Mouse (Mus musculus) heart, embryonic 16.5 days (tissue): ENCODE results near the gene Slc22a2. TPM values are rescaled to one million over a fixed set of nuclear protein-coding genes. Genes with fewer than 3 reads are reported as not detected.
"Not testable (repeated sequence)": the region's sequence is repeated elsewhere in the genome, so short reads cannot be mapped to it uniquely, and the experiment has no call there.

Experiments used
- ATAC-seq: fragments of 200-750 bp; cut with Nextera tagmentation; replicated peaks from 2 replicates; pipeline ENCODE4 v1.8.0; 2017; ENCODE audit warnings: moderate number of reproducible peaks; ENCODE audit not compliant: insufficient read depth, low FRiP score; ENCODE audit errors: extremely low read depth
- H3K27ac ChIP-seq: fragments of 300-500 bp; sonication (generic); 2 replicates; pipeline ENCODE4 v1.5.1; 2014; ENCODE audit warnings: mild to moderate bottlenecking, low read length, control low read depth, moderate library complexity
- H3K27me3 ChIP-seq: fragments of 300-500 bp; sonication (generic); 2 replicates; pipeline ENCODE4 v1.6.1; 2014; ENCODE audit warnings: low read length, mixed read lengths; ENCODE audit not compliant: control insufficient read depth, insufficient read depth
- H3K36me3 ChIP-seq: fragments of 300-500 bp; sonication (generic); 2 replicates; pipeline ENCODE4 v1.6.1; 2014; ENCODE audit not compliant: control insufficient read depth, insufficient read depth
- H3K4me1 ChIP-seq: fragments of 300-500 bp; sonication (generic); 2 replicates; pipeline ENCODE4 v1.6.1; 2014; ENCODE audit warnings: low read length, mixed read lengths; ENCODE audit not compliant: control insufficient read depth, insufficient read depth
- H3K4me2 ChIP-seq: fragments of 300-500 bp; sonication (generic); 2 replicates; pipeline ENCODE4 v1.6.1; 2014; ENCODE audit warnings: low read depth, mild to moderate bottlenecking, control low read depth, low read length
- H3K4me3 ChIP-seq: fragments of 300-500 bp; sonication (generic); 2 replicates; pipeline ENCODE4 v1.5.1; 2014; ENCODE audit warnings: mild to moderate bottlenecking, control low read depth, low read length
- H3K9ac ChIP-seq: fragments of 300-500 bp; sonication (generic); 2 replicates; pipeline ENCODE4 v1.6.1; 2014; ENCODE audit warnings: low read length, control low read depth
- H3K9me3 ChIP-seq: fragments of 300-500 bp; sonication (generic); replicated peaks from 2 replicates; pipeline ENCODE4 v1.6.1; 2016; ENCODE audit warnings: low read length; ENCODE audit not compliant: control insufficient read depth
- WGBS: fragments of 180-500 bp; shearing (Covaris S2); extraction: QIAGEN DNeasy Blood & Tissue Kit; methylation state at CpG from one replicate; pipeline ENCODE4 v1.1.7; 2014; 5-methylcytosine and 5-hydroxymethylcytosine counted together
- polyA plus RNA-seq: library from polyadenylated mRNA; unstranded; fragments of >200 nt; fragmentation: Nextera tagmentation; extraction: Ambion mirVana; gene quantifications from 2 replicates; pipeline ENCODE4 v1.2.1, GENCODE M21; 2015

Slc22a2 gene
- polyA plus RNA-seq = not detected in 2 replicates

GRCm38 (mm10) chr17:12583991-12584390, at the start of gene Slc22a2:
TSS of gene Slc22a2 (plus strand) at chr17:12584132.
- Histone ChIP-seq H3K36me3 (no peaks in the 10 kb centered on the region), H3K4me1 (peaks cover 3% of the 10 kb centered on the region; the same call in 1 of the 2 replicates), H3K9ac (no peak within 1 kb of the TSS), H3K4me3 (no peak within 1 kb of the TSS), H3K27me3 (peaks cover 3% of the 10 kb centered on the region), H3K4me2 (no peak within 1 kb of the TSS), H3K9me3 (no peaks in the 10 kb centered on the region), H3K27ac (no peak within 1 kb of the TSS)
- WGBS = 66% methylated on average over 10 of the region's 10 CpGs
- ATAC-seq = no peak

- no peaks in the 10 kb centered on the region for H3K9me3 ChIP-seq
- WGBS = 54% methylated on average over 13 of the region's 13 CpGs
- no peak overlapping the region for H3K4me2 ChIP-seq
- no peaks in the 10 kb centered on the region for H3K27me3 ChIP-seq
- ATAC-seq = no peak
- H3K36me3 ChIP-seq = no peaks in the 10 kb centered on the region
- no peak overlapping the region for H3K9ac ChIP-seq
- no peak overlapping the region for H3K27ac ChIP-seq
- peaks cover 7% of the 10 kb centered on the region for H3K4me1 ChIP-seq
- H3K4me3 ChIP-seq = no peak overlapping the region
These were observed 49.4 kb upstream of the Slc22a2 start for GRCm38 (mm10) chr17:12534353-12535145.

GRCm38 (mm10) chr17:12562215-12562614, 21.7 kb upstream of the Slc22a2 start:
- Histone ChIP-seq H3K9ac (no peak overlapping the region), H3K36me3 (no peaks in the 10 kb centered on the region), H3K4me3 (no peak overlapping the region), H3K27ac (no peak overlapping the region), H3K27me3 (no peaks in the 10 kb centered on the region), H3K9me3 (0 out of 2 replicates have a peak, but pooled peaks cover 2% of the 10 kb centered on the region), H3K4me1 (no peaks in the 10 kb centered on the region), H3K4me2 (no peak overlapping the region)
- ATAC-seq = no peak
- 80% methylated on average over 4 of the region's 4 CpGs for WGBS

GRCm38 (mm10) chr17:12564481-12565000, 19.4 kb upstream of the Slc22a2 start:
- H3K27ac ChIP-seq, H3K4me1 ChIP-seq, H3K9me3 ChIP-seq, H3K4me3 ChIP-seq, ATAC-seq, H3K27me3 ChIP-seq, H3K9ac ChIP-seq, H3K4me2 ChIP-seq, H3K36me3 ChIP-seq: not testable (repeated sequence)
- WGBS = 80% methylated on average over 6 of the region's 6 CpGs

GRCm38 (mm10) chr17:12565443-12565842, 18.5 kb upstream of the Slc22a2 start:
- no peaks in the 10 kb centered on the region for H3K27me3 ChIP-seq
- no peaks in the 10 kb centered on the region for H3K36me3 ChIP-seq
- no peak overlapping the region for H3K4me2 ChIP-seq
- H3K4me3 ChIP-seq = no peak overlapping the region
- no peak overlapping the region for H3K27ac ChIP-seq
- no peak overlapping the region for H3K9ac ChIP-seq
- ATAC-seq = no peak
- H3K4me1 ChIP-seq = no peaks in the 10 kb centered on the region
- WGBS = 92% methylated on average over 6 of the region's 6 CpGs
- no peaks in the 10 kb centered on the region for H3K9me3 ChIP-seq

- Histone ChIP-seq H3K9ac (no peak overlapping the region), H3K4me2 (0 out of 2 replicates have a peak overlapping the region, but pooled peaks have one; percentile 1), H3K4me3 (no peak overlapping the region), H3K36me3 (no peaks in the 10 kb centered on the region), H3K9me3 (no peaks in the 10 kb centered on the region), H3K27ac (peak overlapping the region; percentile 56; the same call in 1 of the 2 replicates), H3K27me3 (no peaks in the 10 kb centered on the region), H3K4me1 (peaks cover 11% of the 10 kb centered on the region)
- 43% methylated on average over 6 of the region's 6 CpGs for WGBS
- ATAC-seq = peak; percentile 75
These were observed 12.6 kb upstream of the Slc22a2 start for GRCm38 (mm10) chr17:12571316-12571715.

- 42% methylated on average over 9 of the region's 9 CpGs for WGBS
- Histone ChIP-seq H3K9me3 (no peaks in the 10 kb centered on the region), H3K9ac (no peak overlapping the region), H3K4me1 (peaks cover 11% of the 10 kb centered on the region), H3K27me3 (no peaks in the 10 kb centered on the region), H3K4me3 (no peak overlapping the region), H3K36me3 (no peaks in the 10 kb centered on the region), H3K4me2 (no peak overlapping the region), H3K27ac (peak overlapping the region; percentile 56; the same call in 1 of the 2 replicates)
- ATAC-seq = no peak
These were observed 11.9 kb upstream of the Slc22a2 start for GRCm38 (mm10) chr17:12571924-12572463.

- 67% methylated on average over 6 of the region's 6 CpGs for WGBS
- no peak overlapping the region for H3K4me2 ChIP-seq
- no peak for ATAC-seq
These were observed 8.5 kb upstream of the Slc22a2 start for GRCm38 (mm10) chr17:12575391-12575790.

GRCm38 (mm10) chr17:12577096-12577495, 6.8 kb upstream of the Slc22a2 start:
- WGBS = 90% methylated on average over 7 of the region's 7 CpGs
- Histone ChIP-seq H3K36me3 (no peaks in the 10 kb centered on the region), H3K4me1 (peaks cover 2% of the 10 kb centered on the region; the same call in 1 of the 2 replicates), H3K4me2 (no peak overlapping the region), H3K27me3 (no peaks in the 10 kb centered on the region), H3K27ac (no peak overlapping the region), H3K9me3 (no peaks in the 10 kb centered on the region), H3K4me3 (no peak overlapping the region), H3K9ac (no peak overlapping the region)
- no peak for ATAC-seq

More at GRCm38 (mm10) chr17:12575391-12575790, 8.5 kb upstream of the Slc22a2 start:
- no peaks in the 10 kb centered on the region for H3K9me3 ChIP-seq
- no peak overlapping the region for H3K4me3 ChIP-seq
- H3K27me3 ChIP-seq = no peaks in the 10 kb centered on the region
- no peak overlapping the region for H3K27ac ChIP-seq
- H3K36me3 ChIP-seq = no peaks in the 10 kb centered on the region
- H3K9ac ChIP-seq = no peak overlapping the region
- H3K4me1 ChIP-seq = peaks cover 11% of the 10 kb centered on the region
